Mouse (Mus musculus): Measurements from ENCODE around the gene Bcas3.

Bcas3 gene

GRCm38 (mm10) chr11:85379091-85379490 is 26.1 kb downstream of the Bcas3 start:
- DNase-seq (ENCODE audit: low read depth, low spot score): no peak

DNA sequence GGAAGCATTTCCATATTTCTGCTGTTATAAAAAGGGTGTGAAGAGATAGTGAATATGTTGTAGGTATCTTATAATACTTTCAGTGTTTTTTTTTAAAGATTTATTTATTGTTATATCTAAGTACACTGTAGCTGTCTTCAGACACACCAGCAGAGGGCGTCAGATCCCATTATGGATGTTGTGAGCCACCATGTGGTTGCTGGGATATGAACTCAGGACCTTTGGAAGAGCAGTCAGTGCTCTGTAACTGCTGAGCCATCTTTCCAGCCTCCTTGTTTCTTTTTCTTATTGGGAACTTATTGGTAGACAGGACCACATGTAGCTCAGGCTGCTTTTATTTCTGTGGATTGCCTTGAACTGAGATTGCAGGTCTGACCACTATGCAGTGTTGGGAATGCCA is 27.1 kb downstream of the Bcas3 start:
- no peak for DNase-seq (ENCODE audit: low read depth, low spot score)

GRCm38 (mm10) chr11:85382055-85382454 is 29.1 kb downstream of the Bcas3 start:
- DNase-seq (ENCODE audit: low read depth, low spot score): peak; percentile 87

DNA sequence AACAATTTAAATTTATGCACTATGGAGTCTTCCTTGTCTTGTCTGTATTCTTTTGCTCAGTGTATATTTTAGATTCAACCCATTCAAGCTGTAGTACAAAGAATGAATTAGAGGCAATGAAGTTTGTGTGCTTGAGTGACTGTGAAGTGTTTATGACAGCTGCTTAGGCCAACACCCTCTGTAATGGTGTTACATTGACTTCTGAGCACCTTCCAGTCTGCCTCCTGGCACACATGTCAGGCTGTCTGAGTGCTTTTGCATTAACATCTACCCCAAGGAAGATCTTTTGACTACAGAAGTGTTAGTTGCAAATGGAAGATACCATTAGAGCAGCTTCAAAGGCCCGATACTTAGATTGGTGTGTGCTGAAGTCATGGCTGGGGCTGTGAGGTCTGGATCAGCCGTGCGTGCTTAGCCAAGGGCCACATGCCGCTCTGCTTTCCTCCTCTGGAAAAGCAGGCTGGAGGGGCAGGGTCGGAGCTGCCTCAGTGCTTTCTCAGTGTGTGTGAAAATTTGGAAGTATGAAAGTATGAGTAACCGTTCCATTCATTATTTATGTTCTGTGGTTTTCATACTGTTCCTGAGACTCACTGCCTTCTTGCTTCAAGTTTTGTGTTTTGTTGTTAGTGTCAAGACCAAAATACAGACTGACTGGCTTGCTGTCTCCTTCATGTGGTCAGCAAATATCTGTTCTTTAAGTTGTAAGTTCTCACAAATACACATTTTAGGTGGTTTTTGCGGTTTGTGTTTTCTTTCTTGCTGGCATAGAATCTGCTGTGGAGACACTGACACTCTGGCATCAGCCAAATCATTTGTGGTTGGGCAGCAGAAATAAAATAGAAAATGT is 31.2 kb downstream of the Bcas3 start:
- no peak for DNase-seq (ENCODE audit: low read depth, low spot score)

DNA sequence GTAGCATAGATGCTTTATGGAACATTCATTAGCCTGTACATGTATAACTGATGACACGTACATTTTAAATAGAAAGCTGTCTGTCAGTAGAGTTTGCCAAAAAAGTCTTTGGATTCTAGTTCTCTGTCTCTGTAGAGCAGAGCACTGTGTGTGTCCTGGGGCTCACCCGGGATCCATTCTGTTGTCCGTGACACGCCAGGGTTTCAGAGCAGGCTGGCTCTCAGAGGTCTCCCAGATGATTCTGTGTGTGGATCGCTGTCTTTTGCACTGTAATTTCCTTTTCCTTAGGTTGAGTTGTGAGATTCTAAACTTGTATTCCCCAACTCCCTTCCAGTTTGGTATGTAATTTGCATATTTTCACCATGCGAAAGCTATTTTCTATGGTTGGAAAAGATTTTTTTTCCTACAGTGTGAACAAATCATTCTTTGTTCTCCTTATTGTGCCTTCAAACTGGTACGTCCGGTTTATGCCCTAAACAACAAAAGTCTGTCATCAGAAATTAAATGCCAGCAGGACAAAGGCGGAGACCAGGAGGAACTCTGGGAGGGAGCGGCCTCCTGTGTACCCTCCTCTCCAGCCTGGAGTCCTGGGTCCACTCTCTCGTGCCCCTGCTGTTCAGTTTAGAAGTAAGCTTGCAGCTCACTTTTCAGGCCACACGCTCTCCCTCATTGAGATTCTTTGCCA is 39.4 kb downstream of the Bcas3 start:
- no peak for DNase-seq (ENCODE audit: low read depth, low spot score)

- no peak for DNase-seq (ENCODE audit: low read depth, low spot score)
Measured at GRCm38 (mm10) chr11:85392864-85393220, 39.9 kb downstream of the Bcas3 start.

DNA sequence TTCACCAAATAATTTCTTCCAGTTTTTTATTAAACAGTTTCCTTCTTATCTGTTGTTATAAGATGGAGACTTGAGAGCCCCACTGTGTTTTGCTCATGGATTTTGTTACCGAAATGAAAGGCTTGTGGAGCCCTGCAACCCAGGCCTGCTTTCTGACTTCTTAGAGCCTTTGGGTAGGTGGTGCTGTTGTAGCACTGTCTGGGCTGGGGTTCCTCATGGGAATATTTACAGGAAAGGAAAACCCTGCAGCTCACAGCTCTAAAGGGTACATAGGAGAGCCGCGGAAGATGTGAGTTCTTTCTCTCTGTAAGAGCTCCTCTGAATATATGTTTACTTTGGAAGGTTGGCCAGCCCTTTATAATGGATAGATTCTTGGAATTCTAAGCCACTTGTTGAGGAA is 41.0 kb downstream of the Bcas3 start:
- no peak for DNase-seq (ENCODE audit: low read depth, low spot score)

GRCm38 (mm10) chr11:85395361-85395760 is 42.4 kb downstream of the Bcas3 start:
- DNase-seq (ENCODE audit: low read depth, low spot score): no peak

DNA sequence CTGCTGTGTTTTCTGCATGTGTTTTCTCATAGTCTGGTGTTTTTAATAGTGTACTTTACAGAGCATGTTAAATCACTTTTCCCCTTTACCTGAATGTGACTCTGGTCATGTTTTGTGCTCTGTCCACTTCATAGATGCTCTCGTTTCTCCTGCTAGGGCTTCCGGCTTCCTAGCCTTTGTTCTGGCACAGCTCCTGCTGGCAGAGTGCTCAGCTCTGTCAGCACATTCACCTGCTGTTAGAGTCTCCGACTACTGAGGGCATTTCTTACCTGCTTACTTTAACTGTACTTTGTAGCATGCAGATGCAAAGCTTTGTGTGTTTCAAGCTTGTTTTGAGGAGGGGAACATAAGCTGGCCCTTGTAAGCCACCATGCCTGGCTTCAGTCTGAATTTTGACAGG is 53.6 kb downstream of the Bcas3 start:
- no peak for DNase-seq (ENCODE audit: low read depth, low spot score)

GRCm38 (mm10) chr11:85407700-85408099 is 54.7 kb downstream of the Bcas3 start:
- no peak for DNase-seq (ENCODE audit: low read depth, low spot score)

DNA sequence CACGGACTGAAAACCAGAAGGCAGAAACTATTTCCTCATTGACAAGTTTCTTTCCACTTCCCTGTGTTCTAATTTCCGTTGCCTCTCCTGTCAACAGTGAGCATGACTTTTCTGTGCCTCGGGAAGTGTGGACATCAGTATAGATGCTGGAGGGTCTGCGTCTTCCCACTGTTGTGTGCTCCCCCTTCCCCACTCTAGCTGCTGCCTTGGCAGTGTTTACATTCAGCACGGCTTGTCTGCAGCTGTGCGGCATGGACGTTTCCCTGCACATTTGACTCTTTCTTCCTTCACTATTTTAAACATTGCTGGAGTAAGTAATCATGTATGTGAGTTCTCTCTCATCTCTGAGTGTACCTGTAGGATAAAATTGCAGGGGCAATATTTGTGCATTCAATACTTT is 59.4 kb downstream of the Bcas3 start:
- DNase-seq (ENCODE audit: low read depth, low spot score): no peak

DNA sequence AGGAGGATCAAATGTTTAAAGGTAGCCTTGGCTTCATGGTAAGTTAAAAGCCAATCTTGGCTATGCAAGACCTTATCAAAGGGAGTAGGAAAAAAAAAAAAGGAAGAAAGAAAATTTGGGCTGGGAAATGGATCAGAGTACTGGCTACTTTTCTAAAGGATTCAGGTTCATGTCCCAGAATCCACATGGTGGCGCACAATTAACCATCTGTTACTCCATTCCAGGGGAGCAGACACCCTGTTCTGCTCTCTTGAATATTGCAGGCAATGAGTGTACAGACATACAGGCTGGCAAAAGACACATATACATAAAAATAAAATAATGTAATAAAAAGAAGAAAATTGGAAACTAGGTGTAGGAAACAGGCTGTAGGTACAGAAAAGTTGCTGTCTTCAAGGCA is 61.5 kb downstream of the Bcas3 start:
- no peak for DNase-seq (ENCODE audit: low read depth, low spot score)

- DNase-seq (ENCODE audit: low read depth, low spot score): no peak
Measured at GRCm38 (mm10) chr11:85427353-85427752, 74.4 kb downstream of the Bcas3 start.

GRCm38 (mm10) chr11:85428227-85428626 is 75.3 kb downstream of the Bcas3 start:
- peak; percentile 18 for DNase-seq (ENCODE audit: low read depth, low spot score)

GRCm38 (mm10) chr11:85430743-85431448 is 77.9 kb downstream of the Bcas3 start:
- peak; percentile 65 for DNase-seq (ENCODE audit: low read depth, low spot score)

GRCm38 (mm10) chr11:85447375-85447774 is 94.4 kb downstream of the Bcas3 start:
- DNase-seq (ENCODE audit: low read depth, low spot score): no peak

DNA sequence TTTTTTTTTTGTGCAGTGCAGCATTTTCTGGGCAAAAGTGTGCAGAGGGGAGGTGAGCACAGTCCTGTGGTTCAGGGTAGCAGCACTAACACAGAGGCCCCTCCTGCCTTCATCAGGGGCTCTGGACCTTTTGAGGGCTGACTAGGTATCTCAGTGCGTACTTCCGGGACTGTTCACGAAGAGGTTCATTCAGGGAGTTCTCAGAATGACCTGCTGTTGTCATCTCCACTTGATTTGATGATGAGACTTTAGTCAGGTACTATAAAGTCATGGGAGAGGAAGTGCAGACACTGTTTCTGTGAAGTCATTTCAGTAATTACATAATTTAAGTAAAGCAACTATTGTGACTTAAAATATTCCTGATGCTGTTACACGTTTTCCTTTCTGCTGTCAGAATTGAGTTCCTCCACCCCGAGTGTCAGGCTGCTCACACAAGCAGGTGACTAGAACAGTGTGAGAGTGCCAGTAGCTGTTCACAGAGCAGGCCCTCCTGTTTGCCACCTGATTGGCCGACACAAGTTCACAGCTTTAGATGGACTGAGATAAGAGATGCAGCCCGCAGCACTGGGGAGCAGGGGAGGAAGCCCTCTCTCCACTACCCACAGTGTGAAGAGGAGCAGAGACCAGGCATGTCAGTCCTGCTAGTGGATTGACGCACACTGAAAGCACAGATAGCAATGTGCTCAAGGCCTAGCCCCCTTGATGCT is 100.8 kb downstream of the Bcas3 start:
- no peak for DNase-seq (ENCODE audit: low read depth, low spot score)

DNA sequence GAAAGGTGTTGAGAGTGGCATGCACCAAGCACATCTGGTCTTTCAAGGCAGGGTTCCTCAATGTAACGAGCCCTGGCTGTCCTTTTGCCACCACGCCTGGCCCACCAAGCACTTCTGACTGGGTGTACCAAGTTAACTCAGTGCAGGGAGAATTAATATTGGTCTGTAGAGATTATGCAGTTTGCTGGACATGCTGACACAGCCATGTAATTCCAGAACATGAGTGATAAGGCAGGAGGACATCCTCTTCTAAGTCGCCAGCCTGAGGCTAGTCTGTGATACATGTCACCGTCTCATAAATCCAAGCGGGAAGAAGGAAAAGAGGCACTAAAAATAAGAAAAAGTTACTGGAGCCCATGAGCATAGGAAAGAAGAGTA is 101.3 kb downstream of the Bcas3 start:
- DNase-seq (ENCODE audit: low read depth, low spot score): no peak

GRCm38 (mm10) chr11:85461536-85461935 is 108.6 kb downstream of the Bcas3 start:
- DNase-seq (ENCODE audit: low read depth, low spot score): no peak

GRCm38 (mm10) chr11:85469526-85469925 is 116.6 kb downstream of the Bcas3 start:
- peak; percentile 34 for DNase-seq (ENCODE audit: low read depth, low spot score)

DNA sequence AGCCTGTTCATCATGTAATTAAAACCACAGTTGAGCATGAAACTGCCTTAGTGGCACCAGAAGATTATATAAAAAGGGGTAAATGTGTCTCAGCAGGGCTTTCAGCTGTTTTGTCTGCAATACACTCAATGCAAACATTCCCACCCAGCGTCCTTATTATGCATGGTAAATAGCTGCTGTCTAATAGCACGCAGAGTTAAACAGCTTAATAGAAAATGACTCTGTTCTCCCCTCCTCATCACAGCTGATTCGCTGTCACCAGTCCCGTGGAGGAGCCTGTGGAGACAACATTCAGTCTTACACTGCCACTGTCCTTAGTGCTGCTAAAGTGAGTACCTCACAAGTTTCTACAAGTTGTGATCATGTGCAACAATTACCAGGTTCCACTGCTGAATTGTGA is 117.5 kb downstream of the Bcas3 start:
- no peak for DNase-seq (ENCODE audit: low read depth, low spot score)

- DNase-seq (ENCODE audit: low read depth, low spot score): no peak
Measured at GRCm38 (mm10) chr11:85474326-85474725, 121.4 kb downstream of the Bcas3 start.

All from forelimb bud, embryonic 11.5 days (tissue).